Mouse (Mus musculus) thymus, adult 2 months (tissue): ENCODE measurements around the gene Nrarp. TPM values are rescaled to one million over a fixed set of nuclear protein-coding genes. Genes with fewer than 3 reads are reported as not detected.
A peak's percentile ranks its signal among the peaks of the same experiment; 100 is the strongest.

Source experiments
- DNase-seq: peaks from one replicate; pipeline ENCODE4 v3.0.0; 2021
- H3K27ac ChIP-seq: fragments of 200-500 bp; 2 replicates; pipeline ENCODE4 v1.5.1; 2012; ENCODE audit warnings: low read length, control low read depth; ENCODE audit not compliant: control insufficient read depth, insufficient read depth
- H3K27me3 ChIP-seq: fragments of 200-500 bp; 2 replicates; pipeline ENCODE4 v1.6.1; 2012; ENCODE audit warnings: mild to moderate bottlenecking, low read length, moderate library complexity, mixed read lengths; ENCODE audit not compliant: control insufficient read depth, insufficient read depth
- H3K36me3 ChIP-seq: fragments of 200-500 bp; 2 replicates; pipeline ENCODE4 v1.6.1; 2012; ENCODE audit warnings: mild to moderate bottlenecking, low read length, moderate library complexity; ENCODE audit not compliant: control insufficient read depth, insufficient read depth
- H3K4me1 ChIP-seq: fragments of 200-500 bp; replicated peaks from 2 replicates; pipeline ENCODE4 v1.6.1; 2012; ENCODE audit warnings: low read length; ENCODE audit not compliant: control insufficient read depth, insufficient read depth
- H3K4me3 ChIP-seq: fragments of 200-500 bp; 2 replicates; pipeline ENCODE4 v1.5.1; 2012; ENCODE audit warnings: mild to moderate bottlenecking, low read length, control low read depth, moderate library complexity; ENCODE audit not compliant: control insufficient read depth, insufficient read depth
- CTCF ChIP-seq: fragments of 200-500 bp; IDR thresholded peaks from 2 replicates; pipeline ENCODE4 v1.5.1; 2012; ENCODE audit warnings: mild to moderate bottlenecking, control low read depth, low read length, moderate library complexity, borderline replicate concordance; ENCODE audit not compliant: control insufficient read depth, poor library complexity, insufficient read depth; ENCODE audit errors: extremely low read depth
- POLR2A ChIP-seq: fragments of 200-500 bp; IDR thresholded peaks from 2 replicates; pipeline ENCODE4 v1.6.1; 2012; ENCODE audit warnings: mild to moderate bottlenecking, low read length, control low read depth, moderate library complexity; ENCODE audit not compliant: control insufficient read depth, poor library complexity, insufficient read depth; ENCODE audit errors: extremely low read depth
- WGBS: fragments of 180-500 bp; shearing (Covaris S2); methylation state at CpG from one replicate; pipeline ENCODE4 v1.1.7; 2018; 5-methylcytosine and 5-hydroxymethylcytosine counted together
- polyA plus RNA-seq: library from polyadenylated mRNA; depleted of rRNA; stranded (reverse); fragments of >200 nt; gene quantifications from 2 replicates; pipeline ENCODE4 v1.2.3, GENCODE M21; 2012

Gene Nrarp
- polyA plus RNA-seq, 1 experiment: 13.7 TPM

GRCm38 (mm10) chr2:25147892-25148291 lies 32.7 kb upstream of the Nrarp start:
- no peak for TF ChIP-seq CTCF
- WGBS: 94% methylated on average over 5 of the region's 5 CpGs
- no peak overlapping the region for H3K27ac ChIP-seq

GRCm38 (mm10) chr2:25149643-25150042 lies 30.9 kb upstream of the Nrarp start:
- no peaks in the 10 kb centered on the region for H3K36me3 ChIP-seq
- TF ChIP-seq CTCF (no peak), POLR2A (no peak)
- H3K27ac ChIP-seq: no peak overlapping the region
- DNase-seq: no peak
- no peak overlapping the region for H3K4me3 ChIP-seq
- H3K27me3 ChIP-seq: no peaks in the 10 kb centered on the region
- H3K4me1 ChIP-seq: no peaks in the 10 kb centered on the region
- 83% methylated on average over 2 of the region's 2 CpGs for WGBS

More at GRCm38 (mm10) chr2:25147892-25148291, 32.7 kb upstream of the Nrarp start:
- DNase-seq: no peak
- Histone ChIP-seq H3K4me1 (no peaks in the 10 kb centered on the region), H3K4me3 (no peak overlapping the region), H3K36me3 (no peaks in the 10 kb centered on the region), H3K27me3 (no peaks in the 10 kb centered on the region)

GRCm38 (mm10) chr2:25151280-25151956 lies 29.1 kb upstream of the Nrarp start:
- TF ChIP-seq CTCF (no peak), POLR2A (no peak)
- Histone ChIP-seq H3K27ac (no peak overlapping the region), H3K27me3 (no peaks in the 10 kb centered on the region), H3K4me1 (no peaks in the 10 kb centered on the region), H3K36me3 (no peaks in the 10 kb centered on the region), H3K4me3 (no peak overlapping the region)
- 89% methylated on average over 4 of the region's 4 CpGs for WGBS
- no peak for DNase-seq

GRCm38 (mm10) chr2:25156177-25156576 lies 24.4 kb upstream of the Nrarp start:
- Histone ChIP-seq H3K4me3 (no peak overlapping the region), H3K4me1 (no peaks in the 10 kb centered on the region), H3K36me3 (no peaks in the 10 kb centered on the region), H3K27ac (no peak overlapping the region), H3K27me3 (no peaks in the 10 kb centered on the region)
- 96% methylated on average over 3 of the region's 3 CpGs for WGBS
- no peak for TF ChIP-seq CTCF
- no peak for TF ChIP-seq POLR2A
- DNase-seq: no peak

DNA sequence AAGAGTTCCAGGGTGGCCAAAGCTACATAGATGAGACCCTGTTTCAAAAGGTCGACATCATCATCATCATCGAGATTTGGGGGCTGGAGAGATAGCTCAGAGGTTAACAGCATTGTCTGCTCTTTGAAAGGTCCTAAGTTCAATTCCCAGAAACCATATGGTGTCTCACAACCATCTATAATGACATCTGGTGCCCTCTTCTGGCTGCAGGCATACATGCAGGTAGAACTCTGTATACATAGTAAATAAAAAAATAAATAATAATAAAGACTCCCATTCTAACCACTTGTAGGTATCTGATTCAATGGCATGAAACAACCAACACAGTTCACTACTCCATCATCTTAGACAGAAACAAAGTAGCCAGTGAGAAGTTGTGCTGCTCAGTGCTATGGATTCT lies 23.6 kb upstream of the Nrarp start:
- WGBS: 53% methylated on average over 2 of the region's 2 CpGs
- H3K36me3 ChIP-seq: no peaks in the 10 kb centered on the region
- TF ChIP-seq CTCF: no peak
- no peak for TF ChIP-seq POLR2A
- no peaks in the 10 kb centered on the region for H3K27me3 ChIP-seq
- DNase-seq: no peak
- no peak overlapping the region for H3K4me3 ChIP-seq
- no peaks in the 10 kb centered on the region for H3K4me1 ChIP-seq
- H3K27ac ChIP-seq: no peak overlapping the region

- Histone ChIP-seq H3K4me1 (no peaks in the 10 kb centered on the region), H3K27me3 (no peaks in the 10 kb centered on the region), H3K4me3 (no peak overlapping the region), H3K27ac (no peak overlapping the region), H3K36me3 (no peaks in the 10 kb centered on the region)
- no peak for TF ChIP-seq POLR2A
- no peak for TF ChIP-seq CTCF
- 56% methylated on average over 2 of the region's 2 CpGs for WGBS
- peak; percentile 52 for DNase-seq
Observed at GRCm38 (mm10) chr2:25157655-25158054, 22.9 kb upstream of the Nrarp start.

DNA sequence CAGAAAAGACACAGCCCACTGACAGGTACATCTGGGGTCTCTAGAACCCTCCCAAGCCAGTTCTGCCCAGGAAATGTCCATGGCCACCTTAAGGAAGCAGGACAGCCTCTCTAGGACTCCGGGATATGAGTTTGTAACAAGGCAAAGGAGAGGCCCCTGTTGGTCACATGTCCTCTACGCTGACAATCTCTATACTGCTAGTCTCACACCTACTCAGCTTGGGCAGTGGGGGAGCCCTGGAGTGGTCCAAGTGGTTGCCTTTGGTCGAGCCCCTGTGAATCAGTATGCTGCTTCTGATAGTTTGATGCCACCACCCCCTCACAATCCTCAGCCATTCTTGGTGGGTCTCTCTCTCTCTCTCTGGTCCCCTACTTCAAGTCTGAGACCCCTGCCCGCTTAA lies 13.1 kb upstream of the Nrarp start:
- Histone ChIP-seq H3K27ac (no peak overlapping the region), H3K27me3 (no peaks in the 10 kb centered on the region), H3K36me3 (no peaks in the 10 kb centered on the region), H3K4me1 (peaks cover 36% of the 10 kb centered on the region), H3K4me3 (peak overlapping the region; percentile 29)
- TF ChIP-seq CTCF (no peak), POLR2A (no peak)
- 43% methylated on average over 4 of the region's 4 CpGs for WGBS
- no peak for DNase-seq
